Mouse (Mus musculus): ENCODE measurements around the gene Cd38. TPM values are rescaled to one million over a fixed set of nuclear protein-coding genes. Genes with fewer than 3 reads are reported as not detected.
A peak's percentile ranks its signal among the peaks of the same experiment; 100 is the strongest.

Cd38 gene
- total RNA-seq, 2 experiments from 2014 or later, result 10.7 to 12.5 TPM

GRCm38 (mm10) chr5:43915261-43915886 is 47.0 kb downstream of the Cd38 start:
- intact Hi-C loops (cut with DNase I), result no loop called here
- DNase-seq, result no peak

- intact Hi-C loops (cut with DNase I), result loop anchor here (2.0 kb wide), 1 partner anchor 69 kb away; no protein-coding TSS in a partner anchor
- DNase-seq, result no peak
Measured at GRCm38 (mm10) chr5:43921877-43922276, 53.5 kb downstream of the Cd38 start.

- peak; percentile 54 to 70 for DNase-seq
- intact Hi-C loops (cut with DNase I), result loop anchor here (2.0 kb wide), 1 partner anchor 67 kb away; no protein-coding TSS in a partner anchor
Measured at GRCm38 (mm10) chr5:43923933-43924332, 55.6 kb downstream of the Cd38 start.

GRCm38 (mm10) chr5:43927729-43928128 is 59.4 kb downstream of the Cd38 start:
- DNase-seq, result no peak
- intact Hi-C loops (cut with DNase I), result no loop called here

- DNase-seq, result no peak
- intact Hi-C loops (cut with DNase I), result no loop called here
Measured at GRCm38 (mm10) chr5:43933269-43933668, 64.9 kb downstream of the Cd38 start.

- intact Hi-C loops (cut with DNase I), result no loop called here
Measured at GRCm38 (mm10) chr5:43947330-43947977, 79.1 kb downstream of the Cd38 start.

GRCm38 (mm10) chr5:43948111-43948743 is 79.9 kb downstream of the Cd38 start:
- peak; percentile 19 to 45 for DNase-seq
- intact Hi-C loops (cut with DNase I), result no loop called here

More at GRCm38 (mm10) chr5:43947330-43947977, 79.1 kb downstream of the Cd38 start:
- DNase-seq, result no peak

GRCm38 (mm10) chr5:43948748-43949275 is 80.5 kb downstream of the Cd38 start:
- intact Hi-C loops (cut with DNase I), result no loop called here
- DNase-seq, result peak; percentile 14 to 17

GRCm38 (mm10) chr5:43953241-43953640 is 84.9 kb downstream of the Cd38 start:
- intact Hi-C loops (cut with DNase I), result no loop called here
- no peak for DNase-seq

- no peak for DNase-seq
- intact Hi-C loops (cut with DNase I), result no loop called here
Measured at GRCm38 (mm10) chr5:43959884-43960440, 91.6 kb downstream of the Cd38 start.

GRCm38 (mm10) chr5:43961056-43961455 is 92.7 kb downstream of the Cd38 start:
- intact Hi-C loops (cut with DNase I), result no loop called here

More at GRCm38 (mm10) chr5:43961056-43961455, 92.7 kb downstream of the Cd38 start:
- no peak for DNase-seq

Other genes starting within 250 kb of the Cd38 start
- 10 to 100 TPM; 10.7 to 12.6 TPM for gene Cc2d2a, start 206.2 kb upstream of the Cd38 start, total RNA-seq (2021)
- gene Bst1, start 49.7 kb upstream of the Cd38 start, total RNA-seq (2021), result 1 to 10 TPM; 1.1 to 1.8 TPM
- 10 to 100 TPM; 31.3 to 34.2 TPM for gene Fbxl5, start 46.9 kb upstream of the Cd38 start, total RNA-seq (2021)
- gene Gm7879, start 44.6 kb downstream of the Cd38 start, total RNA-seq (2021), result 1 to 10 TPM; 5.8 to 8.1 TPM
- gene Fgfbp1, start 113.2 kb downstream of the Cd38 start, total RNA-seq (2021), result under 1 TPM; 0.32 to 0.41 TPM
- 10 to 100 TPM; 11.6 to 14.2 TPM for gene Prom1, start 233.5 kb downstream of the Cd38 start, total RNA-seq (2021)